Mouse (Mus musculus): Measurements from ENCODE around the gene Rpusd1.
"Not testable (repeated sequence)": the region's sequence is repeated elsewhere in the genome, so short reads cannot be mapped to it uniquely, and the experiment has no call there.

Rpusd1 gene

DNA sequence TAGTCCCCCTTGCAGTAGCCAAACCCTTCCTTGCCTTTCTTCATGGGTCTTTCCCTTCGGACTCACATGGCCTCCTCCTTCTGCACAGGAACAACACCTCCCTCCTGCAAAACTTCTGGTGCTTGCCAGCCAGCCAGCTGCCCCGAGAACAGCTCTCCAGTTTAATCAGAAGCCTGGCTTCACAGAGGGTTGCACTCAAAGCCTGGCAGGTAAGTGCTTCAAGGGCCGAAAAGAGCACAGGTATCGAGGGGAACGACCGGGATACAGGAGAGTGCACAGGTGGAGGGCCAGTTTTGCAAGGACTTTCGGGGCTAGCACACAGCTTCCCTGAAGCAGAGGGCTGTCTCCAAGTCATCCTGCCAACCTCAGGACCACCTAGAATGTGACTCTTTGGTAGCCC is 11.4 kb downstream of the Rpusd1 start:
- no peak for DNase-seq (ENCODE audit: low spot score)

DNA sequence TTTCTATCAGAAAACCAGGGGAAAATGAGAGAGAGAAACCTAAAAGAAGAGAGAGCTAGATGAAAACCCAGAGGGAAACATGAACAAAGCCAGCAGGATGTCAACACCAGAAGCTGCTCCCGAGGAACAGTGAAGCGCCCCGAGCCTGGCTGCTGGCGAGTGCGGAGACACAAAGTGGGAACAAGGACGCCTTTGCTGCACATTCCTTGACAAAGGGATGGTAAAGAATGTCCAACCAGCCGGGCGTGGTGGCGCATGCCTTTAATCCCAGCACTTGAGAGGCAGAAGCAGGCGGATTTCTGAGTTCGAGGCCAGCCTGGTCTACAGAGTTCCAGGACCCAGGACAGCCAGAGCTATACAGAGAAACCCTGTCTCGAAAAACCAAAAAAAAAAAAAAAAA is 14.0 kb downstream of the Rpusd1 start:
- DNase-seq (ENCODE audit: low spot score) = not testable (repeated sequence)

DNA sequence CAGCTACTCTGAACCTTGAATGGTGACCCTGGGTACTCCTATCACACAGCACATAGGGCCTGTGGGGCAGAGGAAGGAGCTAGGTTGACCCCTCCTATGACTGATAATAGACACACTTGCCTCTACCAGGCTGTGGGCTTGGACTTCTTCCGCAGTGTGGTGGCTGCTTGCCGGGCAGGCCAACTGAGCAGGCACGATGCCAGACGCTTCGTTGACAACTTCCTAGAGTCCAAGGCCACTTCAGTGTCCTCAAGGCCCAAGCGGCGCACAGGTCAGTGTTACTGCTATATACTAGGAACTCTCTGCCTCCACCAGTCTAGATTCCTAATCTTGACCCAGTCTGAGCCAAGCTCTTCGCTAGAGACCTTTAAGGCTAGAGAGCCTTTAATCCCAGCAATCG is 16.4 kb downstream of the Rpusd1 start:
- DNase-seq (ENCODE audit: low spot score) = no peak

DNA sequence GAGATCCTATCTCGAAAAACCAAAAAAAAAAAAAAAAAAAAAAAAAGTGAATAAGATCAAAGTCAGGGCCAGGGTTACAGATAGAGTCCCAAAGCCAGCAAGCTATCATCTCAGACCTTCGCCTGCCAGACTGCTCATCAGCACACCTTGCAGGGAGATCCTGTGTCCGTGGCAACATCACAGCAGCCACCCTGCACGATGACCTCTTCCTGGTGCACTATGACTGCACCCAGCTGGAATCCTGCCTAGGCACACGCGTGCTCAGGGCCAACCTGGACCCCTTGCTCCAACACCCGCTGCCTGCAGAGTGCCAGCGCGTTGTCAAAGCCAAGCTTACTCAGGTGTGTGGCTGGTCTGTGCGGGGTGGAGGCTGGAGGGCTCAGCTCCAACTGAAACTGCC is 16.8 kb downstream of the Rpusd1 start:
- DNase-seq (ENCODE audit: low spot score) = no peak

DNA sequence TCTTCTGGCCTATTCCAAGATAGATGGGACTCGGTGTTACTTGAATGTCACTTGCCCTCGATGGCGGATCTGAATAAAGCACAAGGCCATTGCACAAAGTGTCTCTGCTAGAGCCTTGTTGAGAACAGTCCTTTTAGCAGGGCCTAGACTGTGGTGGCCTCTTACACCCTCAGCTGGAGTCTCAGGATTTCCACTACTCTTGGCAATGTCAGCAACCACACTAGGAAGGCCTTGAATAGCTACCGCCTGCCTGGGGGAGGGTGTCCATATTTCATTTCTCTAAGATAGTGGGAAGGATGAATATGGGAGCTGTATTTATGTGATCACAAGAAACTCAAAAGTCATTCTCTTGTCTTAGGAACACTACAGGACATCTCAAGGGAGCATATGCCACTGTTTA is 20.8 kb downstream of the Rpusd1 start:
- DNase-seq (ENCODE audit: low spot score) = no peak

DNA sequence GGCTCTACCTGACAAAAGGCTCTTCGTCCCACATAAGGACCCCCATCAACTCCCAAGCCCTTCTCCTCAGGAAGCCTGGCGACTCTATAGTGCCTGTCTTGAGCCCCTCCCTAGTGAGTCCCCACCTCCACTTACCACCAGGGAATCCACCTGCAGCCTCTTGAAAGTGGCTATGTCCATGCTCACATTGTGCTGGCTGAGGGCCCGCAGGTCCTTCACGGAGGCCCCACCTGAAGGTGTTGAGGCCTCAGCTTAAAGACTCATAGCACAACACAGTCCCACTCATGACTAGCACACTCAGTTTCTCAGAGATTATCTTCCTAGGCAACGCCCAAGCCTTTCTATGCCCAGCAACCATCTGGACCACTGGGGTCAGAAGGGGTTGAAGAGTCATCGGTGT is 21.8 kb downstream of the Rpusd1 start:
- no peak for DNase-seq (ENCODE audit: low spot score)

DNA sequence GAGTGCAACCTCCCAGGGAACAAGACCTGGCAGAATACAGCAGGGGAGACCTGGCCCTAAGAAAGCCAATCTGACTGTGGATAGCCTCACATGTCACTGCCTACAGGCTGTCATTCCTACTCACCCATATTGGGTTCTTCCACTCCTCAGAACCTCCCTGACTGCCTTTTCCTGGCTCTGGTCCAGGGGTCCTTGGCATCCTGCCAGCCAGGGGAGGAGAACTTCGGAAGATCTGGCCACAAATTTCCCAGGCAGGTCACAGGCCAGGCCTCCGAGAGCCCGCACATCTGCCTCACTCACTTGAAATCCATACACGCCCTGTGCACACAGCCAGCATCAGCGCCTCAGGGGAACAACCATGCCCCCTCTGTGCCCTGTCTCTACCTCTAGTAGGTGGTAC is 24.0 kb downstream of the Rpusd1 start:
- DNase-seq (ENCODE audit: low spot score) = no peak

DNA sequence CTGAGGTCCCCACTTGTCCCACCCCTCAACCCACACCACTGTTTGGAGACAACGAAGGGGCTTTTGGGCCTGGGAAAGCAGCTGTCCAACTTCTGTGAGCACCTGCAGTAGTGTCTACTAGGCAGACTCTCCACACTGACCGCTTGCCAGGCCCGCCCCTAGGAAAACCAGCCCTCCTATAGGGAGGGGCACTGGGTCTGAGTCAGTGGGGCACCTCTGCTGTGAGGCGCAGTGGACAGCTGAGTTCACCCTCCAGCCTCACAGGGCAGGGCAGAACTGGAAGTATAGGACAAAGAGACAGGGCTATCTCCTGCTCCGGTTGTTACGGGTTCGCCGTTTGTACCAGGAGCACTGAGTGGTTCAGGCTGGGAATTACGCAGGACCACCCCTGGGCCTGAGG is 26.8 kb downstream of the Rpusd1 start, which contains the start of gene Msln:
TSS of gene Msln (minus strand) at position 138 of the 400 bp plus-strand sequence.
- DNase-seq (ENCODE audit: low spot score) = no peak

DNA sequence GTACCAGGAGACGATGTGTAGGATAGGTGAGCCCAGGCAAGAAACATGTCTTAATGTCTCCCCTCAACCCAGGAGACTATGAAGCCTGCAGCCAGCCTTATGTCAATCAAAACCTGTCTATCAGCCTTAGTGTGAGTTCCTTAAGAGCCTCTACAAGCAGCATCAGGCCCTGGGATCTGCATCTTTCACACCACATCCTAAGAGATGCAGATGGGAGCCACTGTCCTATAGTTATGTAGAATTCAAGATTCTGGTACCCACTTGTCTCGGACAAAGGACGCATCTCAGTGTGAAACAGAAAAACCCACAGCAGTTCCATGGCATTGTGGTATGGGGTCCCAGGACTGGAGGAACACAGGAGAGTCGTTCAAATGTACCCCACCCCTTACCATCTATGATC is 27.6 kb downstream of the Rpusd1 start:
- DNase-seq (ENCODE audit: low spot score) = no peak

DNA sequence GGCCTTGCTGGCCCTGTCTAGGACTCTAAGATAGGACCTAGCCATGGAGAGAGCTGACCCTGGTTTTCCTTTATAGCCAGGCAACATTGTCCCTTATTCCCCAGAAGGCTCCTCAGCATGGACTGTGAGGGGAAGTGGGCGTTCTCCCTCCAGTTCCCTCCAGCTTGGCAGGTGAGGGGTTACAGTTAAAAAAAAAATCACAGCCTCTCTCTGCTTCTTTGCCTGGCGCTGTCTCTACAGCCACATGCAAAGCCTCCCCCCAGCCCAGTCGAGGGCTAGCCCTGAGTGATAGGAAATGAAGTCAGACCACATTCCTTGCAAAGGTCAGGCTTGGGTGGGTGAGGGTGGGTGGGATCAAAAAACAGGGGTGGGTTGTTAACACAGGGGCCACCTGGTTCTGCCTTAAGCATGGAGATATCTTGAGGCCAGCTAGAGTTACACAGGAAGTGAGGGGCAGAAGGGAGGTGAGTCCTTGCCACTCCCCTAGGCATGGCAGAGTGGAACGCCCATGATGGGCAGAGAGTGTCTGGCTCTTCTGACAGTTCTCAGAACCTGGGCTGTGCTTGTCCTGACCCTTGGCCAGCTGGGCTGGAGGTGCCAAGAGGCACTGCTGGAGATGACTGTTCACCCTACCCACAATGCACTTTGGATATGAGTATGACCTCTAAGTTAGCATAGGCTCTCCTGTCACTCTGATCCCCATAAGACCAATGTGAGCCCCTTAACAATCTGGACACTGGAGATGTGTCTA is 28.3 kb downstream of the Rpusd1 start:
- DNase-seq (ENCODE audit: low spot score) = no peak

DNA sequence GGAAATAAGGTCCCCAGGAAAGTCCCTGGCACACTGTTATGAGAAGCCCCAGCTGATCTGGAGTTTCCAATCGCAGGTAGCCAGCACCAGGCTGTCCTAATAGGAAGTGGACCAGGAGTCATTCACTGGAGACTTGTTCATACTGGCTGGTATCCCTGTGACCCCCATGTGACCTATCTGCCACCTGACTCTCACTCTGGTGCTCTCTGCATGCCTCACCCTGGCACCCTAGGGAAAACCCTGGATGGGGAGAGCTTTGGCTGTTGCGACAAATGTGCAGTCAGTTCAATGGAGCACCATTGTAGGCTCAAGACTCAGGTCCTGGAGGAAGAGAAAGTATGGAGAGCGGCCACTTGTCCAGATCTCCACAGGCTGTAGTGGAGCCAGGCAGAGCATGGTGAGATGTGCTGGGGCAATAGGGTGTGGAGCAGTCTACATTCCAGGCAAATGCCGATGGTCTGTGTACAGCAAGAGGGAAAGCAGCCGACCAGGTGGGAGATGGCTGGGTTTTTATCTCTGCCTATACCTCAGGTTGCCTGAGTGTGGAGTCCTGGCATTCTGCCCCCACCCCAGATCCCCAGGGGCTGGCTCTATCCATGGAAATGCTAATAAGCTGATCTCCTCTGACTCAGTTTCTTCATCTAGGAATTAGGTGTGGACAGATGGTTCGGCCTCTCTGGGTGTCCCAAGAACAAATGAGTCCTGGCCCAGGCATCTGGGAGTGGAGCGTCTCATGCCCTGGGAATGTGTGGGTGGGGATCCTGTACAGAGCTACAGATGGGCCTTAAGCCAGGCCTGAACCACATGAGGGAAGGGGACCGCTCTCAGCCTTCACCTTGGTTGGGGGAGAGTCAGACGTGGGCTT is 29.1 kb downstream of the Rpusd1 start:
- DNase-seq (ENCODE audit: low spot score) = no peak

DNA sequence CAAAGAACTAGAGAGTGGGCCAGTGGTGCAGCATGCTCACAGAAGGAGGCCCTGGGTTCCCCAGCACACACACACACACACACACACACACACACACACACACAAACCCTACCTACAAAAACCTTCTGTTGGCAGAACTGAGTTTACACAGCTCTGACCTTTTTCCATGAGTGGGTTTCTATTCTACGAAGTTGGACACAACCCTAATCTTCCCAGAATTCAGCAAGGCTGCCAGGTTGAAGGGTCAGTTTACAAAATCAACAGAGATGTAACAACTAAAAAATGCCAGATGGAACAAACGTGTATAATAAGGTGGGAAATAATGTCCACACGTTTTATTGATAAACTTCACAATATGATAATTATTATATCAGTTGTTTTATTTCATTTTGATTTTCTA is 30.2 kb downstream of the Rpusd1 start:
- no peak for DNase-seq (ENCODE audit: low spot score)

DNA sequence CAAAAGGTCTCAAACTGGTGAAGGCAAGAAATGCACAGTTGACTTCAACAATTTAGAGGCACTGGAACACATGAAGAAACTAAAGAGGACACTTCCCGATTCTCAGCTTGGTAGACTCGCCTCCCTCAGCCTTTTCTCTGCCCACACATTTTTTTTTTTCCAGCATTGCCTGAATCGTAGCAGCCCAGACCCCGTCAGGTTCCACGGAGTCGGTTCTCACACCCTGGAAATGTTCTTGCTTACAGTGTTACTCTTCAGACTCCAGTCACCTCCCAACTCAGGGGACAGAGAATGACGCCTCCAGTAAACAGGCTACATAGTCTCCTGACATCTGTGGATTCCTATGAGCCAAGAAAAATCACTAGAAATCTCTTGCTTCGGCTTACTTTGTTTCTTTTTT is 32.7 kb downstream of the Rpusd1 start:
- DNase-seq (ENCODE audit: low spot score) = no peak

DNA sequence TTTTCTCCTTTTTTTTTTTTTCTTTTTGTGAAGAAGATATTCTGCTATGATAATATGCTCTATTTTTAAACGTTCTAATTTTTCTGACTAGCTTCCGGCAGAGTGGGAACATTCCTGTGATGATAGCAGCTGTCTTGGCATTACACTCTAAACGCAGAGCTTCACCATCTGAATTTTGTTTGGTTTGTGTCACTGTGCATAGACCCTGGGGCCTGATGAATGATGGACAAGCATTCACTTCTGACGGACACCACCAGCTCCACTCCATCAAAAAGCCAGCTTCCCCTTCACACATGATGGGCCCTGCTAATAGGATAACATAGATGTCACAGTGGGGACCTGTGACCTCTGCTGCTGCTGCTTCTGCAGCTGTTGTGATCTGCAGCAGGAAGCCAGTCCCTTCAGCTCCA is 34.1 kb downstream of the Rpusd1 start:
- DNase-seq (ENCODE audit: low spot score) = peak; percentile 65

DNA sequence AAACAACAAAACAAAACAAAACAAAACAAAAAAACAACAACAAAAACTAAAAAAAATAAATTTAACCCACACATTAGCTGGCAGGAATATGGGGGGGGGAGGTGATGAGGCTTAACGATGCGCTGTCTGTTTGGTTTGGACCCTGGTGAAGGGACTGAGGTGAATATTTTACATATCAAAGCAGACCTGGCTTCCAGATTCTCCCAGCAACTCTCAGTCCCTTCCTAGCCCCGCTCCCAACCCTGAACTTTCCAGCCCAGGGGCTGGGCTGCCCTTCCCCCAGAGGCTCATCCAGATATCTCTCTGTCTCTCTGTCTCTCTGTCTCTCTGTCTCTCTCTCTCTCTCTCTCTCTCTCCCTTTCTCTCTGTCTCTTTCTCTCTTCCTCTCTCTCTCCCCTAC is 35.1 kb downstream of the Rpusd1 start:
- DNase-seq (ENCODE audit: low spot score) = no peak

DNA sequence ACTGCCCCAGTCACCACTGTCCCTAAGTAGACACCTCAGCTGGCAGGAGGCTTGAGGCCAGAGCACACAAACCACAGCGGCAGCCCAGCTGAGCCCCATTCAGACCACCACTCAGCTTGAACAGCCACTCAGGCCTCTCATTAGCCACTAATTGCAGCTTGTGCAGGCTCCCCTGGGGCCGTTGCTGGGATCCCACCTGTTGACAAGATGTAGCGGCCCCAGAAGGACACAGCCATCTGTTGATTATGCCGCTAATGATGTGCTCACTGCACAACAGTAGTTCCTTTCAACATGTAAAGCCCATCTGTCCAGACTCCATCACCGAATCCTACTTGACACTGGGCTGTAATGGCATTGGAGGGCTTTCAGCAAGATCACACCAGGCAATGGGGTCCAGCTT is 38.4 kb downstream of the Rpusd1 start:
- peak; percentile 94 for DNase-seq (ENCODE audit: low spot score)

DNA sequence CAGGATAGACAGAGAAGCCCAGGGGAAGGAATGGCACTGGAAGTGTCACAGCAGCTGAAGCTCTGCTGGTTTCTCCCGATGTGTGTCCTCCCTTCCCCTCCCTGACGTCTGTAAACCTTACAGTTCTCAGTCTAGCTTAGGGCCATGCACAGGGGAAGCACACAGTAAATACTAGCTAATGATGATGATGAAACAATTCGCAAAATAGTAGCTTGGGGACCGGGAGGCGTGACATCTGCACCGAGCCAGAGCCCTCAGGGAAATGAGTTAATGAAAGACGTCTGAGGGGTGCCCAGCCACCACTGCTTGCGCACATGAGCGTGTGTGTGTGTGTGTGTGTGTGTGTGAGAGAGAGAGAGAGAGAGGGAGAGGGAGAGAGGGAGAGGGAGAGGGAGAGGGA is 41.9 kb downstream of the Rpusd1 start:
- no peak for DNase-seq (ENCODE audit: low spot score)

DNA sequence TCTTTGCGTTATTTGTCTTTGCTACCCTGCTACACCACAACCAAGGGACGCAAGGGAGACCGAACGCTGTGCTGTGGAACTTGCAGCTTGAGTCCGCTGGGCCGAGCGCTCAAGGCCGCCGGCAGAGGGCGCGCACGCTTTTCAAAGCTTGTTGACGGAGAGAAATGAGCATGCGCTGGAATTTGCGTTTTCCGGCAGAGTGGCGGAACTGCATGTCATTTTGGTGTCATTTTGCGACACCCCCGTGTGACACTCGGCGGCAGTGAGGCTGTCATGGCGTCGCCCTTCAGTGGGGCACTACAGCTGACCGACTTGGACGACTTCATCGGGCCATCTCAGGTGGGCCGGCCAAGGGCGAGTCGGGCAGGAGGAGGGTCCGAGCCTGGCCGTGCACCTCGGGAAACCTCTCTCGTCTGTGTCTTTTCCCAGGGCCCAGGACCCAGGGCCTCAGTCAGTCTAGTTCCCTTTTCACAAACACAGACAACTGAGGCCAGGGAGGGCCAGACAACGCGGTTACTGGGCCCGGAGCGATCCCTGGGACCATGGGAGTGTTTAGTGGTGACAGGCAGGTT is 46.2 kb downstream of the Rpusd1 start, which contains the start of gene Narfl:
TSS of gene Narfl (plus strand) at position 228 of the 572 bp plus-strand sequence.
- DNase-seq (ENCODE audit: low spot score) = peak; percentile 100

DNA sequence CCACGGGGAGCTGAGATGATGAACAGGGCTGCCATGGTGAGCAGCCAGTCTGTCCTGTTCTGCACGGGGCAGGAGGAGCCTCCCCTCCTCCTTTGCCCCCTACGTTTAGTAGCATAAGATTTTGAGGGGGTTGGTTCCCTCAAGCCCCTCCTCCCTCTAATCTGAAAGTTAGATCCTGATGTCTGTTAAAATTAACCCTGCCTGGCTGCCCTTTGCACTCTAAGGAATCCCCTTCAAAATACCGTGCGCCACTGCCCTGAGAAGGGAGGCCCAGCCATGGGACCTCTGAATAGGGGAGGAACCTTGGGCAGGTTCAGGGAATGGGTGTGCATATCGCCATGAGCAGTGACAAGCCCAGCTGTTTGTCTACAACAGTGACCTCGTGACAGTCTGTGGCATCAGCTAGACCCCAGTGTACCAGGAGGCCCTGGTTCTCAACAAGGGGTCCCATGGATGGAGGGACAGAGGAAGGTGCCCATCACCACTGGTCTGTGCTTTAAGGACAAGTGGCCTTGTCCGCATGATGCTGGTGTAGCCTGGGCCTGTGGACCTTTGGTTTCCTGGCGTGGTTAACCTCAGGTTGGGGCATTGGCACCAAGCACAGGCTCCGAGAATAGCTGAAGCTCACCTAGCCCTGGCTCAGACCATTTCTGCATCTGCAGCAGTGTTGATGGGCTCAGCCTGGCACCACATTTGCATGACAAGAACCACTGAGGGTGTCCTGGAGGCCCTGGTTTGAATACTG is 48.0 kb downstream of the Rpusd1 start:
- DNase-seq (ENCODE audit: low spot score) = no peak

DNA sequence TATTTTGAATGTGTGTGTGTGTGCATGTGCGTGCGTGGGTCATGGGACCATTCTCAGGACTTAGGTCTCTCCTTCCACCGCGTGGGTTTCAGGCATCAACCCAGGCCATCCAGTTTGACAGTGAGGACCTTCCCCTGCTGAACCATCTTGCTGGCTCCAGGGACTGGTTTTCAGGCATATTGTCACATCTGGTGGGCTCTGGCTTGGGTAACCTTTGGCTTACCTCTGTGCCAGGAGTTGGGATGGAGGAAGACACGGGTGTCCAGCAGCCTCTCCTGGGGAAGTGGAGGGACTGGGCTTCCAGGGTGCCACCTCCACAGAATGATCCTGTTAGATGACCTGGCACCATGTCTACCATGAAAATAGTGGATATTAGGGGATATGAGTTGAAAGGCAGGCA is 50.5 kb downstream of the Rpusd1 start:
- no peak for DNase-seq (ENCODE audit: low spot score)
